Mouse (Mus musculus) heart, postnatal 10 days (tissue): ENCODE measurements at regions not wholly inside any gene's neighbourhood (a gene's known extent, or its start where the extent isn't known, plus 50 kb on each side); places are given as distances from the start of the nearest gene placed in this dataset.

Source experiments
- DNase-seq, 2 experiments: peaks; one replicate each; pipeline ENCODE4 v3.0.0; 2021
- intact Hi-C: fragments of 180-260 bp; cut with DNase I; formaldehyde crosslinking; loops from one replicate; pipeline ENCODE4 v1.15.1; 2025

DNA sequence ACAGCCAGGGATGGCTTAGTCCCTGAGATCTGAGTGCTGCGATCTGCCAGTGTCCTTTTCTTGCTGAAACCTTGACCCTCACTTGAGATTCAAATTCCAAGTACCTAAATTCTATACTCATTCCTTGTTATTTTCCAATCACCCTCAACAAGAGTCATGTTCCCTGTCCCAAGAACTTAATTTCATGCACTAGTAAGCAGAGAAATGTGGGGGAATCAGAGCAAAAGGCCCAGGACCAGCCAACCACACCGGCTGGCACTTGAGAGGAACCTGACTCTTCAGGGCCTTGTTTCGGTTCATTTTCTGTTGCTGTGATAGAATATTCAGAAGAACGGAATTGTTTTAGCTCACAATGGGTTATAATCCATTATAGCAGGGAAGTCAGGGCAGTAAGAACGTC is 583.7 kb upstream of the Adam5 start:
- DNase-seq = no peak
- intact Hi-C loops = no loop called here

DNA sequence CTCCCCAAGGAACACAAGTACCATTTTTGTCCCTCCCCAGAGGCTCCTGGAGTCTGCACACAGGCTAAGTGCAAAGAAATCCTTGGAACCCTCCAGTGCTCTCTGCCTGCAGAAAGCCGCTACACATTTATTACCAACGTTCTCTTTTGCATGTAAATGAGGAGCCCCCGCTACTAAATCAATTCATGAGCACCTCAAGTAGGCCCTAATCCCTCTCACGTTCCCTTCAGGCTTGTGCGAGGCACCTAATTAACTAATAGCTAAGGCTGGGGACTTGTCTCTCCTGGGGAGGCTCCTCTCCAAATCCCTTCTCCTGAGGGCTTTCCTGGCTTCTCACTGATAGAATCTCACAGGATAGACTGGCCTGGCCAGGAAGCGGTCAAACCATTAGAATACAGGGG is 568.6 kb upstream of the Adam5 start:
- DNase-seq = no peak
- intact Hi-C loops = no loop called here

DNA sequence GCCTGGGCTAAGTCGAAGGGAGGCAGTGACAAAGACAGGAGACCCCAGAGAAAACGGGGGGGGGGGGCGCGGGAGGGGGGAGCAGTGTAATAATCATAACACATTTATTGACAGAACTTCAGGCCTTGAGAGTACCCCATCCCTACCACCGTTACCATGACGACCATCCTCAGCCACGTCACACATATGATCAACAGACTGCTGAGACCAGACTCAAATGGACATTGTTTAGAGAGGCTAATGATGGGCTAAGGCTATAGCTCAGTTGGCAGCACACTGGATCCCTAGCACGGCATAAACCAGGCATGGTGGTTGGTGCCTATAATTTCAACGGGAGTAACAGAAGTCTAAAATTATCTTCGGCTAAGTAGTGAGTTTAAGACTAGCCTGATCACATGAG is 565.8 kb upstream of the Adam5 start:
- intact Hi-C loops = no loop called here
- no peak for DNase-seq

DNA sequence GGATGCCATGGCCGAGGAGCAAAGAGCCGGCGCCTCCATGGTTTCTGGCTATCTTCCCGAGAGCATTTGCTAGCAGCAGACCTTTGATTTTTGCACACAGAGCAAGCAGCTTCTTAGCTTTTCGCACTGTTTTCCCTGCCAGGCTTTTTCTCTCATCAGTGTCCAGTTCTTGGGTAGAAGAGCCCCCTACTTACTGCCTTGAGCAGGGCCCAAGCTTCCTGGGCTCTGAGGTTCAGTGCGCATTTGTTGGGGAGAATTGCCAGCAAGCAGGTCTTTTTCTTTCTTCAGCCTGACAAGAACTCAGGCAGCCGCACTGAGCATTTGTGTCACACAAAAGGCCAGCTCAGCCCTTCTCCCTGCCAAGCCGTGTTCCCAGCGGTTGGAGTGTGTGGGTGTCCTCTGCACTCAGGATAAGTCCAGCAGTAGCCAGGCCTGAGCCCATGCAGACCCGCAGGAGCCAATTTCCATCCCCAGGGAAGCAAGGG is 565.2 kb upstream of the Adam5 start:
- intact Hi-C loops = no loop called here
- DNase-seq = peak; percentile 46

- DNase-seq = peak in 1 of 2 experiments; percentile 10
- intact Hi-C loops = no loop called here
These were observed 564.6 kb upstream of the Adam5 start for GRCm38 (mm10) chr8:25388811-25389210.

DNA sequence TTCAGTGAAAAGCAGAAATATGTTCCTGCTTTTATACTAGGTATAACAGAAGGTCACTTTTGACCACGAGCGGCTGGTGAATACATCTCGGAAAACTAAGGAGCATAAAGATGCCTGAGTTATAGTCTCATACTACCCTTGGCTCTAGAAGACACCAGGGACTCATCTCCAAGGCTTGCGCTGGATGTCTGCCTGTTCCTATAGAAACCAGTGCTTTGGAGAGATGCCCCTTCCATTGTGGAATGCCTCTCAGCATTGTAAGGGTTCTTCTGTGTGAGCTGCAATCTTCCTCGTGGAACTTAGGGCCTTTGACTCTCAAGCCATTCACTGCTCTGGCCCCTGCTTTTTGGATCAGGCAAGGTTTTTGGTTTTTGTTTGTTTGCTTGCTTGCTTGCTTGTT is 561.0 kb upstream of the Adam5 start:
- intact Hi-C loops = no loop called here

GRCm38 (mm10) chr8:25384591-25384990 is 560.4 kb upstream of the Adam5 start:
- intact Hi-C loops = no loop called here

More for the DNA sequence above, 561.0 kb upstream of the Adam5 start:
- no peak for DNase-seq

GRCm38 (mm10) chr8:25373276-25373675 is 549.1 kb upstream of the Adam5 start:
- DNase-seq = peak in 1 of 2 experiments; percentile 26

More at GRCm38 (mm10) chr8:25384591-25384990, 560.4 kb upstream of the Adam5 start:
- no peak for DNase-seq

DNA sequence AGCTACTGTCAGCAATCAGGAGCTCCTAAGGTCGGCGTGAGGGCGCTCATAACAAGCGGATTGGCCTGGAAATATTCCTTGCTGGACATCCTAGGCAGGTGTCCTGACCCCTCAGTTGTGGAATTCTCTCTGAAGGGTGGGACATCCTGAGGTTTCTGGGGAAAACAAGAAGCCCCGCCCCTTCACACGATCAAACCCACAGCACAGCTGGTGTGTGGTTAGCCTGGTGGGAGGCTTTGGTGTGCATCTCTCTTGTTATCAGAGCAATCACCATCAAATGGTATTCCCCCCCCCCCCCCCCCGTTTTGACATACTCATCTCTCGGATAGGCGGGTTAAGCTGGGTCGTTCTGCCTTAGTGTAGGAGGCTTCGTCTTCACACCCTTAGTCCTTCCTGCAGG is 546.8 kb upstream of the Adam5 start:
- no peak for DNase-seq
- intact Hi-C loops = no loop called here

More at GRCm38 (mm10) chr8:25373276-25373675, 549.1 kb upstream of the Adam5 start:
- intact Hi-C loops = no loop called here

DNA sequence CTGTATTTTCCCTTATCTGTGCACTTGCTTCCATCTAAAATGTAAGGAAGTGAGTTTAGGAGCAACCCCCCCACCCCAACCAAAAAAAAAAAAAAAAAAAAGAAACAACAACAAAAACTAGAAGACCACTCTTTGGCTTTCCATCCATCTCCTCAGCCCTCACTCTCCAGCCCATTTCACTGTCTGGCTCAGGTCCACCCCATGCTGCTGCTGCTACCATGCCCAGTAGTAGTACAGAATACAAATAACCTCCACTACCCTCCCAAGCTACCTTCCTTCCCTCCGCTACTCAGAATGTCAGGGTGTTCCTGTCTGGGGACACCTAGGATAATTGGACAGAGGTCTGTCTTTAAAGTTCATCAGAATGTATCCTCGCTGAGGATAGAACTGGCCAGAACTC is 545.2 kb upstream of the Adam5 start:
- intact Hi-C loops = no loop called here
- no peak for DNase-seq

DNA sequence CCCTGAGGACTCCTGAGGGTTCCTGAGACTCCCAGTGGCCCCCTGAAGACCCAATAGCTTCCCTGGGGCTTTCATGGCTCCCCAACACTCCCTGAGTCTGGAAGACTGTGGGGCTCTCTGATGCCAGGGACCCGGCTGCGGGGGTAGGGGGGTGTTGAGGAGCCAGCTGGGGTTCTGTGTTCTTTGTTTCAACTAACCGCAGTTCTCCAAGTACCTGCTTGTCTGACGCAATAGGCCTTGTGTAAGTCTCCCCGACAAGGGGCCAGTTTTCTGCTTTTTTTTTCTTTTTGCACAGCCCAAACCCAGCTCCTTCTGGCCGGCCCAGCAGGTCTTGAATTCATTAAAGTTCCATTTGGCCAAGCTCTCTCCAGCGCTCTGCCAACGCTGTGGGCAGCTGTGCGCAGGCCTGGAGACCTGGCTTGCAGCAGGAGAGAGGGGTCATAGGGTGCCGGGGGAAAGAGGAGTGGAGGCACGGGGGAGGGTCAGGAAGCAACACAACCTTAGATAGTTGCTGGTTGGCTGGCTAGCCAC is 544.5 kb upstream of the Adam5 start:
- peak; percentile 15 to 26 for DNase-seq
- intact Hi-C loops = no loop called here

DNA sequence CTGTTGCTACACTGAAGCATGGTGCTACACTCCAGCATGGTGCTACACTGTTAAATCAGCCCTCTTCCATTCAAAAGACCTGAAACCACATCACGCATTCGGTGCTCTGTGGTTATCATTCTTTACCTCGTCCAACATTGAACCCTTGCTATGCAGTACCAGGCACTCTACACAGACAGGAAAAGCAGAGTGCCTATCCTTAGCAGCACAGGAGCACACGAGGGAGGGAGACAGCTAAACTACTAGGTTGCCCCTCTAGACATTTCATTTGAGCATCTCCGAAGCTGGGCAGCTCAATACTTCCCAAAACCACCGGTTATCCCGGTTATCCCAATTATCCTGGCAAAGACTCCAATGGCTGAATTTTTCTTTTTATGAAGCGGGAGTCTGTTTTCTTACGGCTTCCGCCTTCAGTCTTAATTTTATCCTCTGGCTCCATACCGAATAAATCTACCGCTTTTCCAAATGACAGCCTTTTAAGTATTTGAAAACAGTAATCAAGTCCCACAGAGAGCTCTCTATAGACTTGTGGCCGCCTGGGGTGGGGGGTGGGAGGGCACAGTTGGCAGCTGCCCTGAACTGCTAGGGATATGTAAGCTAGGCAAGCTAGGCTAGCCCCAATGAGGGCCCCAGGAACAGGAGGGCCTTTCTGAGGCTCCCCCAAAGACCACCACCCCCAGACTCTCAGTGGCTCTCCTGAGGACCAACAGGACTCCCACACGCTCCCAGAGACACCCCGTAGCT is 543.8 kb upstream of the Adam5 start:
- intact Hi-C loops = no loop called here
- no peak for DNase-seq

DNA sequence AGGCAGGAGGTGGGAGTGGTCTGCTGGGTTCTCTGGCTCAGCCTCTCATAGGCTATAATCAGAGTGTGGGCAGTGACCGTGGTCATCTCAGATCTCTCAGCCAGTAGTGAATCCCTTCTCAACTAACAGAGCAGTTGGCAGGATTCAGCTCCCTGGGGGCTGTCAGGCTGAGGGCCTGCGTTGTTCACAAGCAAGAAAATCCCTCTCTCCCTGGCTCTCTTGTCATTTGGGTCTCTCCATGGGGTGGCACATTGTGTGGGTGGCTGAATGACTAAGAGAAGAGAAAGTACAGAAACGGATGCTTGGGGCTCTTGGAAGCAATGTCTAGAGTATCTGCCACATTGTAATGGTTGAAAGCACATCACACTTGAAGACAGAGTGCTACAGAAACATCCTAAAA is 542.0 kb upstream of the Adam5 start:
- DNase-seq = no peak

DNA sequence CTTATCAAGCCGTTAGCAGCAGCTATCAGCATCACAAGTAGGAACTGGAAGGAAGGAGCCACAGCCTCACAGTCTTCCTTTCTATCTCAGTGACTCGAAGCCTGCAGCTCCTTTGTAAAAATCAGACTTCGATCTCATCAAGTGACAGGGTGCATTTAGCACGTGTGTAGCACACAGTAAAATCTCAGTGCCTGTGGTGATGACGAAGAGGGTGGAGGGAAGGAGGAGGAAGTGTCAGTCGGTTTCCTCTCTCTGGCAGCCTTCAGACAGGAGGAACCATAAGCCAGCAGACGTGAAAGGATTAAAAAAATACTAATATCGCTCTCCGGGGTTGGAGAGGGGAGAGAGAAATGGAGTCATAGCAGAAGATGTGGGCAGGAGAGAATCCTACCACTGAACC is 538.5 kb upstream of the Adam5 start:
- DNase-seq = no peak
- intact Hi-C loops = no loop called here

More for the DNA sequence above, 542.0 kb upstream of the Adam5 start:
- intact Hi-C loops = no loop called here

- intact Hi-C loops = no loop called here
These were observed 538.0 kb upstream of the Adam5 start for GRCm38 (mm10) chr8:25362146-25362545.

GRCm38 (mm10) chr8:25361420-25361819 is 537.3 kb upstream of the Adam5 start:
- intact Hi-C loops = no loop called here
- no peak for DNase-seq

More at GRCm38 (mm10) chr8:25362146-25362545, 538.0 kb upstream of the Adam5 start:
- DNase-seq = no peak

DNA sequence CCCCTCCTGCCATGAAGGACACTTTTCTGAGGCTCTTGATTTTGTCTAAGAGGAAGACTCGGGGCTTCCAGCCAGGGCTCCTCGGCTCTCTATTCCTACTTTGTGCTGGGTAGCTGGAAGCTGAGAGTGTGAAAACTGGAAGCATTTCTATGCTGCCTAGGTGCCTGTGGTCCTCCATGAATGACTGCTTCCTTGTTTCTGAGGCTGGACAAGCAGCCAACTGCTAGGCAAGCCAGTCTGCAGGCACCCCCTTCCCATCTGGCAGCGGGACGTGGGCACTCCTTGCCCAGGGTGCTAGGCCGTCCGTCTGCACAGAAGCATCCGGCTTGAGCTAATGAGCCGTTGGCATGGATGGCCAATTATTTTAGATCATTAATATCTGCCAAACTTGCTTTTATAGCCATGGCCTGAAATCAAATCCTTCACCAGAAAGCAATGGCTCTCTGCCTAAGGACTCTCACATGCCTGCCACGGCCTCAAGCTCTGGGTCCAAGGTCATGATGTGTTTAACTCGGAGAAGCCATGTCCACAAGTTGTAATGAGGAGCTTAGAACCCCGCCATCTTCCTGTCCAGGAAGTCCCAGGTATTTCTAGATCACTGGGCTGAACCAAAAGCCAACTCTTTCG is 534.5 kb upstream of the Adam5 start:
- DNase-seq = no peak
- intact Hi-C loops = no loop called here

GRCm38 (mm10) chr8:25353822-25354770 is 529.9 kb upstream of the Adam5 start:
- no peak for DNase-seq
- intact Hi-C loops = no loop called here

- intact Hi-C loops = no loop called here
- no peak for DNase-seq
These were observed 529.2 kb upstream of the Adam5 start for GRCm38 (mm10) chr8:25353405-25353804.

- DNase-seq = no peak
- intact Hi-C loops = no loop called here
These were observed 524.0 kb upstream of the Adam5 start for GRCm38 (mm10) chr8:25348003-25348683.
